Mouse (Mus musculus) c-Kit-positive CD71-positive TER-119-positive erythroid progenitor cells, embryonic 14.5 days (primary cell): ENCODE data around the gene Glra2.
"Not testable (repeated sequence)": the region's sequence is repeated elsewhere in the genome, so short reads cannot be mapped to it uniquely, and the experiment has no call there.

Experiments
- DNase-seq: peaks from one replicate; pipeline ENCODE4 v3.0.0-alpha.2; 2013; ENCODE audit warnings: low spot score

Gene Glra2

DNA sequence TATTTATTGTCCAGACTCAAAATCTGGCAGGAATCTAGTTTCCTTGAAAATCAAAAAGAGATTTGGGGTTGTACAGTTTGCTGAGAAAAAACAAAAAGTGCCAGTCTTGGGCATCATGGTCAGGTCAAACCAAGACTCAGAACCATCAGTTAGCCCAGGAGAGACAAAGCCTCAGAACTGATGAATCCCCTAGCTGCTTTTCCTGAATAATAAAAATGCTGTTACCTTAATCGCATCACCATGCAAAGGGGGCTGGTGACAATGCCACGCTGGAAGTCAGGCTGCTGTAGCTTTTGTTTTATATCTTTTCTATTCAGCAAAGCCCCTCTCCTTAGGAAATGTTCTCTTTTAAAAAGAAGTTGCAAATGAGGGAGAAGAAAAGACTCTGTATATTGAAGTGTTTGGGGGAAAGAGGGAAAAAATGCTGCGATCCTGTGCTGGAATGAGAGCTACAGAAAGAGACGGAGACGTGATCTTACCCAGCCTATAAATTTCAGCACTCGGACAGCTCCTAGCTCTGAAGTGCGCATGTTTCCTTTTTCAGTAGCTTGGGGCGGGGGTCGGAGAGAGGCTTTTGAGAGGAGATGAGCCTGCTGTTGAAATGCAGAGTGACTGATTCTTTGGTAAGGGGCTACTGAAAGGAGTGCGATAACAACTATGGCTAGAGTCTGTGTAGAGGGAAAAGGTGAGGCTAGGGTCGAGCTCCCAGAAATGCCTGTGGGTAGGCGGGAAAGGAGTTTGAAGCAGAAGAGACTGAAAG, at the start of gene Glra2:
Gene Glra2, minus strand, starts transcription at position 455 of the 760 bp plus-strand sequence.
- DNase-seq, result no peak

DNA sequence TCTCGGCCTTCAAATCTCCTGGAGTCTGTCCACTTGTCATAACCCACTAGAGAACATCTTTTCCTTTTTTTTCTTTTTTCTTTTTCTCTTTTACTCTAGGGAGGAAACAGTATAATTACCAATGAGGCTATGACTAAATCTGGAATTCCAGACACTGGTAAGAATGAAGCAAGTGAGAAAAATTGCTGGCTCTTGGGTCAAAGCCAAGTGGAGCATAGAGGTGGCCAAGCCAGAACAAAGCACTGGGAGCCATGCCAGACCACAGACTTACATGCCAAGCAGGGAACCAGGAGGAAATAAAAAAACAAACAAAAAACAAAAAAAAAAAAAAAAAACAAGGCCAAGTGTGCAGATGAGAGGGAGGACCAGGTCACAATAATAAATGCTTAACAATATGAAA, 35.6 kb upstream of the Glra2 start:
- DNase-seq, result no peak

DNA sequence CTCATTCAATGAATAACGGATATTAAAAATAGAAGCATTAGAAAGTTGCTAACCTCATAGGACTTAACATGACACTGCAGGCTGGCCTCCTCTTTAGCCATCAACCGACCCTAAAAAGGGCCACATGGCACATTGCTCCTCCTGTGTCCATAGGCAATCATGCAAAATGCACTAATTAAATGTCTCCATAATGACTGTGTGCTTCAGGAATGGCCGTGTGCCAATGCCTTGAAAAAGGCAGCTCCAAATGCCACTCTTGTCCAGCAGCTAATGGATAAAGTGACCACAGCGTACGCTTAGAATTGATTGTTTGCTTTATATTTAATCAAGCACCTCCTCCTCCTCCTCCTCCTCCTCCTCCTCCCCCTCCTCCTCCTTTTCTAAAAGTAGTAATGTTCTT, 17.4 kb upstream of the Glra2 start:
- DNase-seq, result no peak

DNA sequence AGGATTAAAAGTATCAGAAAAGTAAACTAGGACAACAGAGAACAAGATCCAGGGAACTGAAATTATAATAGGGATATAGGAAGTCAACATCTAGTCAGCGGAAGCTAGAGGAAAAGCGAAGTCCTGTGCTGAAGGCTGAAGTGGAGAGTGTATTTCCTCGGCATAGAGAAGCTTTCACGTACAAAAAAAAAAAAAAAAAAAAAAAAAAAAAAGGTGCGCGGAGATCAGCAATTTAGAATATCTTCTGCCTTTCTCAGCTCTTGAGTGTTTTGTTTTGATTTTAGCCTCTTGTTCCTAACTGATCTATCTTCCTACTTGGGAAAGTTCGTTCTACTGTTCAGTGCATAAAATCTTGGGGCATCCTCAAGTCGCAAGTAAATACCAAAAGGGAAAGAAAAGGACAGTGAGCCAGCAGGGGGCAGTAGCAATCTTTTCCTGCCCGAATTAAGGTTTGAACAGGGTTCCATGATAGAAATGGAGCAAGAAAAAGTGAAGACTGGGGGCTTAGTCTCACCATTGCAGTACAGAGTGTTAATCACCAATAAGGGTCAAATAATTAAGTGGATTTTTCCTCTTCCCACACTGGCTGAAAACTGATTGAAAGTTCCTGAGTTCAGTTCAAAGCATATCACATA, 623 bp upstream of the Glra2 start:
- no peak for DNase-seq

DNA sequence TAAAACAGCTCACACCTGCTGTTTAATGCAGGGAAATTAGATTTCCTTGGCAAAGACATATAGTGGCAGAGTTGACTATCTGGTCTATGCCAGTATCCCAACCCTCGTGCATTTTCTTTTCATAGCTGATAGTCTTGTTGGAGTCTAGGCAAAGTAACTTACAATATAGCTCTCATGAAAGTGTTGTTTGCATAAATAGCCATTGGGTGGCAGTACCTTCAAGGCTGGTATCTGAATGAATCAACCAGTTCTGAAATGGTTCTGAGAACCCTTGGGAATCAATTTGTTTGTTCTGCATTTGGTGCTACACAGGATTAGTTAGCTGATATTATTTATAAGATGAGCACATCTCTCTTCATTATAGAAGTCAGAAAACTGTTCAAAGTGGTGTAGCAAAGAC, 133.6 kb downstream of the Glra2 start:
- DNase-seq, result no peak

DNA sequence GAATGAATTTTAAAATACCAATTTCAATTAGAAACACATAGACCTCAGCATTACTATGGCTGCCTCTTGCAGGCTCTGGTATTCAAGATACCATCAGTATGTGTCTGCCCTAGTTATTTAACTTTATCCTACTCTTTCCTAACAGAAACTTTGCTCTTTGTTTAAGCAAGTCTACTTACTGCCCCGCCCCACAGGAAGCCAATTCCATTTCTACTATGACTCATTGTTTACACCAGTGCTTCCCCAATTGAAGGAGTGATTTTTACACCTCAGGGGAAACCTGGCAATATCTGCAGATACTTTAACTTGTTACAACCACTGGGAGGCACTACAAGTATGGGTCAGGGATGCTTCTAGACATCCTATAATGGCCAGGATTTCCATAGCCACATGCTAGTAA, 136.0 kb downstream of the Glra2 start:
- no peak for DNase-seq

DNA sequence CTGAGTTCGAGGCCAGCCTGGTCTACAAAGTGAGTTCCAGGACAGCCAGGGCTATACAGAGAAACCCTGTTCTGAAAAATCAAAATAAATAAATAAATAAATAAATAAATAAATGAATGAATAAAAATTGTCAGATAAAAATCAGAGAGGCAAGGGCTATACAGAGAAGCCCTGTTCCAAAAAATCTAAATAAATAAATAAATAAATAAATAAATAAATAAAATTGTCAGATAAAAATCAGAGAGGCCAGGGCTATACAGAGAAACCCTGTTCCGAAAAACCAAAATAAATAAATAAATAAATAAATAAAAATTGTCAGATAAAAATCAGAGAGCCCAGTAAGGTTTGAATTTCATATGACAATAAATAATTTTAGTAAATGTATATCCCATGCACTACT, 144.2 kb downstream of the Glra2 start:
- not testable (repeated sequence) for DNase-seq

DNA sequence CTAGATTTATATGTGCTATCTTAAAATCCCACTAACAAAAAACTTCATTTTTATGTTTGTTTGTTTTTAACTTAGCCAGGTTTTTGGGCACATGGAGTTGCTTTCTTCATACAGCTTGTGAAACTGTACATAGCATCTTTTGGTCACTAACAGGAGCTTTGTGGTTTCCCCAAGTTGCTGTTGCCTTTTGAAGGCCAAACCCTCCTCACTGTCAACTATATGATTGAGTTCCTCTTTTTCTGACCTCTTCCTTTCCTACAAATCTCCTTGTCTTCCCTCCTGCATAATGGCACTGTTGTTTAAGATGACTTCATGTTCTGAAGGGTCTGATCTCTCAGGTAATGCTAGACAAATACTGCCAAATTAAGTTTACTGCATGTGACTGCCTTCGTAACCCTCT, 170.6 kb downstream of the Glra2 start:
- DNase-seq, result no peak

DNA sequence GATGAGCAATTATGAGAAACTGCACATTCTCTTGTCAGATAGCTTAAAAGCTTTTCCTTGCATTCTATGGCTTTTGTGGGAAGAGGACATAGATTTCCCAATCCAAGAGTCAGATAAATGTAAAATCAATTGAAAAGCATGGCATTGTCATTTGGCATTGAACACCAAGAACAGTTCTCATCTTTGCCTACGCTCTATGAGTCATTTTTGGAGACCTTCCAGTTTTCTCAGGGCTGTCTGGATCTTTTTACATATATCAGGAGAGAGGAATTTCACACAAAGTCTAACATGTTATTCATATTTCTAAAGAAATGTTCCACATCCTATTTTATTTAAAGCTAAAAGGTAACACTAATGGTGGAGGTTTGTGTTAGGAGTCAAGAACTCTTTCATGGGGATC, 223.0 kb downstream of the Glra2 start:
- DNase-seq, result no peak
